Mouse (Mus musculus): ENCODE measurements around the gene Gm26992. TPM values are rescaled to one million over a fixed set of nuclear protein-coding genes. Genes with fewer than 3 reads are reported as not detected.

Gene Gm26992
- polyA plus RNA-seq, 2 experiments: not detected

- no peak within 1 kb of the TSS for H3K4me2 ChIP-seq (replicated peaks; ENCODE audit: low read depth, low read length, severe bottlenecking)
These were observed 7.6 kb upstream of the Gm26992 start, which contains the start of gene Tsx for GRCm38 (mm10) chrX:103414167-103414566. Gene Tsx (plus strand): TSS chrX:103414467.

GRCm38 (mm10) chrX:103427677-103428076 is 5.9 kb downstream of the Gm26992 start:
- H3K4me2 ChIP-seq (replicated peaks; ENCODE audit: low read depth, low read length, severe bottlenecking): no peak overlapping the region
- no peak for ATAC-seq (ENCODE audit: low FRiP score, low read depth)
- H3K36me3 ChIP-seq (ENCODE audit: control insufficient read depth, insufficient read depth, low read length): no peaks in the 10 kb centered on the region
- no peak for TF ChIP-seq POLR2A (IDR thresholded peaks at IDR 0.05; ENCODE audit: borderline replicate concordance, extremely low read depth, insufficient read depth, insufficient read length)
- no peak overlapping the region for H3K27ac ChIP-seq (replicated peaks; ENCODE audit: low read depth, low read length)
- no peak overlapping the region for H3K4me3 ChIP-seq (replicated peaks; ENCODE audit: low read length)
- H3K9me3 ChIP-seq (ENCODE audit: control insufficient read depth, low read length): no peaks in the 10 kb centered on the region
- no peak for DNase-seq (ENCODE audit: low spot score)
- no peaks in the 10 kb centered on the region for H3K27me3 ChIP-seq (ENCODE audit: control insufficient read depth, insufficient read depth, low read length)
- no peak overlapping the region for H3K9ac ChIP-seq (ENCODE audit: low read depth, low read length, severe bottlenecking)
- no peaks in the 10 kb centered on the region for H3K4me1 ChIP-seq (ENCODE audit: control insufficient read depth, insufficient read depth, low read length)
- 73% methylated on average over 7 of the region's 7 CpGs for WGBS

More at GRCm38 (mm10) chrX:103414167-103414566, 7.6 kb upstream of the Gm26992 start, which contains the start of gene Tsx:
- Histone ChIP-seq H3K9me3 (ENCODE audit: control insufficient read depth, low read length) (no peaks in the 10 kb centered on the region), H3K27ac (replicated peaks; ENCODE audit: low read depth, low read length) (no peak within 1 kb of the TSS), H3K36me3 (ENCODE audit: control insufficient read depth, insufficient read depth, low read length) (no peaks in the 10 kb centered on the region), H3K4me1 (ENCODE audit: control insufficient read depth, insufficient read depth, low read length) (no peaks in the 10 kb centered on the region), H3K4me3 (replicated peaks; ENCODE audit: low read length) (no peak within 1 kb of the TSS), H3K27me3 (ENCODE audit: control insufficient read depth, insufficient read depth, low read length) (no peaks in the 10 kb centered on the region; the same call in 1 of the 2 replicates), H3K9ac (ENCODE audit: low read depth, low read length, severe bottlenecking) (no peak within 1 kb of the TSS)
- WGBS: 83% methylated on average over 5 of the region's 5 CpGs
- no peak for ATAC-seq (ENCODE audit: low FRiP score, low read depth)
- DNase-seq (ENCODE audit: low spot score): no peak
- TF ChIP-seq POLR2A (IDR thresholded peaks at IDR 0.05; ENCODE audit: borderline replicate concordance, extremely low read depth, insufficient read depth, insufficient read length): no peak

- DNase-seq (ENCODE audit: low spot score) (no peak), ATAC-seq (ENCODE audit: low FRiP score, low read depth) (no peak)
- Histone ChIP-seq H3K27ac (replicated peaks; ENCODE audit: low read depth, low read length) (no peak overlapping the region), H3K4me2 (replicated peaks; ENCODE audit: low read depth, low read length, severe bottlenecking) (no peak overlapping the region), H3K4me1 (ENCODE audit: control insufficient read depth, insufficient read depth, low read length) (no peaks in the 10 kb centered on the region), H3K4me3 (replicated peaks; ENCODE audit: low read length) (no peak overlapping the region), H3K27me3 (ENCODE audit: control insufficient read depth, insufficient read depth, low read length) (no peaks in the 10 kb centered on the region), H3K36me3 (ENCODE audit: control insufficient read depth, insufficient read depth, low read length) (no peaks in the 10 kb centered on the region), H3K9me3 (ENCODE audit: control insufficient read depth, low read length) (no peaks in the 10 kb centered on the region), H3K9ac (ENCODE audit: low read depth, low read length, severe bottlenecking) (no peak overlapping the region)
- TF ChIP-seq POLR2A (IDR thresholded peaks at IDR 0.05; ENCODE audit: borderline replicate concordance, extremely low read depth, insufficient read depth, insufficient read length): no peak
- WGBS: 72% methylated on average over 7 of the region's 7 CpGs
These were observed 10.5 kb downstream of the Gm26992 start for GRCm38 (mm10) chrX:103432293-103432692.

GRCm38 (mm10) chrX:103438023-103438422 is 16.2 kb downstream of the Gm26992 start:
- Histone ChIP-seq H3K4me2 (replicated peaks; ENCODE audit: low read depth, low read length, severe bottlenecking) (no peak overlapping the region), H3K27me3 (ENCODE audit: control insufficient read depth, insufficient read depth, low read length) (peaks cover 6% of the 10 kb centered on the region; the same call in 1 of the 2 replicates), H3K36me3 (ENCODE audit: control insufficient read depth, insufficient read depth, low read length) (no peaks in the 10 kb centered on the region), H3K9ac (ENCODE audit: low read depth, low read length, severe bottlenecking) (no peak overlapping the region), H3K4me3 (replicated peaks; ENCODE audit: low read length) (no peak overlapping the region), H3K4me1 (ENCODE audit: control insufficient read depth, insufficient read depth, low read length) (no peaks in the 10 kb centered on the region), H3K9me3 (ENCODE audit: control insufficient read depth, low read length) (no peaks in the 10 kb centered on the region), H3K27ac (replicated peaks; ENCODE audit: low read depth, low read length) (no peak overlapping the region)
- no peak for TF ChIP-seq POLR2A (IDR thresholded peaks at IDR 0.05; ENCODE audit: borderline replicate concordance, extremely low read depth, insufficient read depth, insufficient read length)
- ATAC-seq (ENCODE audit: low FRiP score, low read depth) (no peak), DNase-seq (ENCODE audit: low spot score) (no peak)
- 25% methylated on average over 9 of the region's 9 CpGs for WGBS

- Histone ChIP-seq H3K4me2 (replicated peaks; ENCODE audit: low read depth, low read length, severe bottlenecking) (no peak overlapping the region), H3K27ac (replicated peaks; ENCODE audit: low read depth, low read length) (no peak overlapping the region), H3K9ac (ENCODE audit: low read depth, low read length, severe bottlenecking) (no peak overlapping the region), H3K9me3 (ENCODE audit: control insufficient read depth, low read length) (no peaks in the 10 kb centered on the region), H3K27me3 (ENCODE audit: control insufficient read depth, insufficient read depth, low read length) (peaks cover 6% of the 10 kb centered on the region; the same call in 1 of the 2 replicates), H3K36me3 (ENCODE audit: control insufficient read depth, insufficient read depth, low read length) (no peaks in the 10 kb centered on the region), H3K4me1 (ENCODE audit: control insufficient read depth, insufficient read depth, low read length) (no peaks in the 10 kb centered on the region), H3K4me3 (replicated peaks; ENCODE audit: low read length) (no peak overlapping the region)
- peak; percentile 83 for DNase-seq (ENCODE audit: low spot score)
- WGBS: 0% methylated on average over 1 of the region's 1 CpGs
- no peak for TF ChIP-seq POLR2A (IDR thresholded peaks at IDR 0.05; ENCODE audit: borderline replicate concordance, extremely low read depth, insufficient read depth, insufficient read length)
- ATAC-seq (ENCODE audit: low FRiP score, low read depth): no peak
These were observed 19.0 kb downstream of the Gm26992 start for GRCm38 (mm10) chrX:103440803-103441202.

GRCm38 (mm10) chrX:103443755-103444154 is 21.9 kb downstream of the Gm26992 start:
- no peak overlapping the region for H3K4me3 ChIP-seq (replicated peaks; ENCODE audit: low read length)
- peaks cover 18% of the 10 kb centered on the region for H3K27me3 ChIP-seq (ENCODE audit: control insufficient read depth, insufficient read depth, low read length)
- no peaks in the 10 kb centered on the region for H3K9me3 ChIP-seq (ENCODE audit: control insufficient read depth, low read length)
- H3K9ac ChIP-seq (ENCODE audit: low read depth, low read length, severe bottlenecking): no peak overlapping the region
- H3K4me1 ChIP-seq (ENCODE audit: control insufficient read depth, insufficient read depth, low read length): no peaks in the 10 kb centered on the region
- H3K4me2 ChIP-seq (replicated peaks; ENCODE audit: low read depth, low read length, severe bottlenecking): no peak overlapping the region
- DNase-seq (ENCODE audit: low spot score) (peak; percentile 54), ATAC-seq (ENCODE audit: low FRiP score, low read depth) (no peak)
- H3K27ac ChIP-seq (replicated peaks; ENCODE audit: low read depth, low read length): no peak overlapping the region
- TF ChIP-seq POLR2A (IDR thresholded peaks at IDR 0.05; ENCODE audit: borderline replicate concordance, extremely low read depth, insufficient read depth, insufficient read length): no peak
- WGBS: 34% methylated on average over 7 of the region's 7 CpGs
- no peaks in the 10 kb centered on the region for H3K36me3 ChIP-seq (ENCODE audit: control insufficient read depth, insufficient read depth, low read length)

Measured in limb, embryonic 14.5 days (tissue).